Mouse (Mus musculus): ENCODE results near the gene Spin2g. TPM values are rescaled to one million over a fixed set of nuclear protein-coding genes. Genes with fewer than 3 reads are reported as not detected.
"Not testable (repeated sequence)": the region's sequence is repeated elsewhere in the genome, so short reads cannot be mapped to it uniquely, and the experiment has no call there.

Spin2g gene
- not detected in 2 replicates for polyA plus RNA-seq (2012; rRNA removed)

DNA sequence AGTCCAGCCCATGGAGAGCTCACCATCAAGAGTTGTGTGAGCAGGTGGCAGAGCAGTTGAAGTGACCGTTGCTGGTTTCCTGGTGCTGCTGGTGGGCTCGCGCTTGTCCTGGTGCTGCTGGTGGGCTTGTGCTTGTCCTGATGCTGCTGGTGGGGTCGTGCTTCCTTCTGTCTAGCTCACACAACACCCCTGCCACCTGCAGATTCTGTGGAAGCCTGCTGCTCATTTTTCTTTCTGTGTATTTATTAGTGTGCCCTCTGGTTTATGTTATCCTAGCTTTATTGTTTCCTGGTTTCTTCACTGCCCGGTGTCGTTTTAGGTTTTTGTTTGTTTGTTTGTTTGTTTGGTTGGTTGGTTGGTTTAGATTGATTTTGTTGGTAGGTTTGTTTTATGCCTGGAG is at the start of gene Spin2g:
Spin2g (minus strand) TSS at position 101 of the 400 bp plus-strand sequence.
- H3K36me3 ChIP-seq (ENCODE audit: control insufficient read depth, insufficient read depth, low read length); H3K4me3 ChIP-seq (ENCODE audit: low read depth, low read length); H3K4me1 ChIP-seq (ENCODE audit: control insufficient read depth, insufficient read depth, insufficient read length, low read length); H3K27me3 ChIP-seq (ENCODE audit: control insufficient read depth, insufficient read depth, low read length); H3K27ac ChIP-seq (ENCODE audit: insufficient read depth, low read depth, low read length): not testable (repeated sequence)
- WGBS = 81% methylated on average over 6 of the region's 6 CpGs

Other genes with a start within 250 kb of the Spin2g start
- not detected in 2 replicates for gene Btbd35f9, start 77.2 kb downstream of the Spin2g start, polyA plus RNA-seq (2012; rRNA removed)
- gene Btbd35f8, start 211.8 kb upstream of the Spin2g start, polyA plus RNA-seq (2012; rRNA removed) = not detected in 2 replicates

Measured in small intestine, adult 2 months (tissue).